Comparison of ENCODE assay signal across 8 mouse cellular contexts in the genomic region with DNA sequence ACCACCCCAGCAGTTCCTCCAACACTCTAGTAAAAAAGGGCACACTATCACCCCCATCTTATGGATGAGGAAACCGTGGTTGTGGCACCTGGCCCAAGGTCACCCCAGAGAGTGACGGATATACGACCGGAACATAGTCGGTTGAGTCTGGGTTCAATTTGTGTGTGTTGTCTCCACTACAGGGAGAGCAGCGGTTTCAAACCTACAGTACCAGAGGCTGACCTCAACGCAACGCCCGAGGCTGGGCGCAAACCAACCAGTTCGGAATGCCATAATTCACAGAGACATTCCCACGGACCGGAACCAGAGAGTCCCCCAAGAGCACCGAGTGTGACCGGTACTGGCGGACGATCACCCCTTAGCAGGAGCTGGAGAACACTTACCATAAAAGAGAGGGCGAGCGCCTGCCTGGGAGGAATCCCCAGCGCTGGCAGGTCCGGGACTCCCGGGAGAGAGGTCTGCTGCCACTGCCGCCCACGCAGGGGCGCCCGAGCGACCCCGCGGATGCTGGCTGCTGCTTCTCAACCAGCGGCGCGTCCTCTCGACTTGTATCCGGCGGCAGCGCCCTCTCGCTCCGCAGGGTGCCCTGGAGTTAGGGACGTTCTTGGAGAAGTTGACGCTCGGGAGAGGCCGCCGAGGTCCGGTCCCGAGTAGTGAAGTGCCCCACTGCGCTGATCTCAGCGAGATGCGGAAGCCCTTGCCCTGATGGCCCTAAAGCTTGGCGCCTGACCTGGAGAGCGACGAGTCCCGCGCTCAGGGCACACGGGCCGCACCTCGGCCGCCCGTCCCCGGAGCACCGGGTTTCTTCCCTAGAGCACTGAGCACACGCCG. TPM values are rescaled to one million over a fixed set of nuclear protein-coding genes. Genes with fewer than 3 reads are reported as not detected.
DNase-seq lines count a peak whose midpoint lies in the region; ATAC-seq and TF ChIP-seq lines count a peak whose summit lies in the region.

No protein-coding gene starts in this region.

- H3K36me3 ChIP-seq in embryonic facial prominence, embryonic 11.5 days (replicated peaks; ENCODE audit: control insufficient read depth, insufficient read depth, low read depth, low read length) = no peaks in the 10 kb centered on the region; the same call in 1 of the 2 replicates
- no peaks in the 10 kb centered on the region for H3K36me3 ChIP-seq in heart, adult 2 months (ENCODE audit: control insufficient read depth, insufficient read depth, low read length)
- H3K36me3 ChIP-seq in limb, embryonic 13.5 days = no peaks in the 10 kb centered on the region
- no peaks in the 10 kb centered on the region for H3K36me3 ChIP-seq in midbrain, embryonic 15.5 days (replicated peaks)
- no peaks in the 10 kb centered on the region for H3K36me3 ChIP-seq in testis, adult 2 months (ENCODE audit: control insufficient read depth, insufficient read depth, low read length)

- no peaks in the 10 kb centered on the region for H3K79me2 ChIP-seq in heart, adult 2 months (replicated peaks; ENCODE audit: control insufficient read depth, insufficient read depth, low read length)

- H3K4me3 ChIP-seq in embryonic facial prominence, embryonic 11.5 days (ENCODE audit: low read depth, low read length) = peak overlapping the region; percentile 71
- peak overlapping the region; percentile 52 for H3K4me3 ChIP-seq in heart, adult 2 months
- peak overlapping the region; percentile 72 for H3K4me3 ChIP-seq in limb, embryonic 13.5 days
- peak overlapping the region; percentile 74 for H3K4me3 ChIP-seq in midbrain, embryonic 15.5 days
- H3K4me3 ChIP-seq in testis, adult 2 months (ENCODE audit: control insufficient read depth, low read depth, low read length) = peak overlapping the region; percentile 26

- H3K4me2 ChIP-seq in embryonic facial prominence, embryonic 11.5 days (ENCODE audit: low read depth, low read length) = peak overlapping the region; percentile 89
- peak overlapping the region; percentile 86 for H3K4me2 ChIP-seq in limb, embryonic 13.5 days (replicated peaks)
- H3K4me2 ChIP-seq in midbrain, embryonic 15.5 days = peak overlapping the region; percentile 76

- DNase-seq in layer of hippocampus, adult 11-12 months (ENCODE audit: low spot score) = peak; percentile 43
- DNase-seq in layer of hippocampus, adult 9-10 months (ENCODE audit: low spot score) = no peak
- DNase-seq in embryonic facial prominence, embryonic 11.5 days (ENCODE audit: low spot score) = peak; percentile 87
- DNase-seq in heart, adult 2 months = peak; percentile 67 to 72
- peak; percentile 62 for DNase-seq in kidney, adult 11 months

- intact Hi-C loops in heart, adult 2 months (cut with DNase I) = loop anchor here (2.0 to 5.0 kb wide), 3 partner anchors 49 to 101 kb away; no protein-coding TSS in a partner anchor

- TF ChIP-seq EP300 in heart, adult 2 months (IDR thresholded peaks at IDR 0.05; ENCODE audit: insufficient read depth, low read depth, low read length) = no peak

- ATAC-seq in embryonic facial prominence, embryonic 11.5 days (replicated peaks; ENCODE audit: insufficient number of reproducible peaks, low FRiP score, low TSS enrichment, low read depth) = peak; percentile 35
- peak; percentile 64 for ATAC-seq in limb, embryonic 13.5 days (ENCODE audit: low FRiP score, low read depth)
- peak; percentile 77 for ATAC-seq in midbrain, embryonic 15.5 days (replicated peaks)

- no peaks in the 10 kb centered on the region for H3K27me3 ChIP-seq in embryonic facial prominence, embryonic 11.5 days (ENCODE audit: control insufficient read depth, insufficient read depth, low read length)
- no peaks in the 10 kb centered on the region for H3K27me3 ChIP-seq in heart, adult 2 months (ENCODE audit: control insufficient read depth, insufficient read depth, low read length)
- H3K27me3 ChIP-seq in limb, embryonic 13.5 days = peaks cover 20% of the 10 kb centered on the region
- H3K27me3 ChIP-seq in midbrain, embryonic 15.5 days (replicated peaks) = no peaks in the 10 kb centered on the region
- no peaks in the 10 kb centered on the region; the same call in 1 of the 2 replicates for H3K27me3 ChIP-seq in testis, adult 2 months (ENCODE audit: control insufficient read depth, insufficient read depth, low read length)

- peak overlapping the region; percentile 93 for H3K27ac ChIP-seq in embryonic facial prominence, embryonic 11.5 days (replicated peaks; ENCODE audit: low read depth, low read length)
- H3K27ac ChIP-seq in heart, adult 2 months = peak overlapping the region; percentile 46
- peak overlapping the region; percentile 92 for H3K27ac ChIP-seq in limb, embryonic 13.5 days
- peak overlapping the region; percentile 95 for H3K27ac ChIP-seq in midbrain, embryonic 15.5 days
- H3K27ac ChIP-seq in testis, adult 2 months (ENCODE audit: control insufficient read depth, insufficient read depth, low read depth, low read length) = no peak overlapping the region

- WGBS in embryonic facial prominence, embryonic 11.5 days = under 1% methylated on average over 52 of the region's 62 CpGs
- under 1% methylated on average over 62 of the region's 62 CpGs for WGBS in heart, adult 2 months
- WGBS in limb, embryonic 13.5 days = under 1% methylated on average over 62 of the region's 62 CpGs
- WGBS in midbrain, embryonic 15.5 days = under 1% methylated on average over 62 of the region's 62 CpGs

- no peak for TF ChIP-seq POLR2A in heart, adult 2 months (IDR thresholded peaks at IDR 0.05; ENCODE audit: insufficient read depth, low read depth, low read length)
- no peak for TF ChIP-seq POLR2A in testis, adult 2 months (IDR thresholded peaks at IDR 0.05; ENCODE audit: control insufficient read depth, low read depth, low read length)

- H3K9ac ChIP-seq in embryonic facial prominence, embryonic 11.5 days (replicated peaks; ENCODE audit: low read length) = peak overlapping the region; percentile 93
- H3K9ac ChIP-seq in heart, adult 2 months (ENCODE audit: low read depth, low read length) = peak overlapping the region; percentile 56
- peak overlapping the region; percentile 87 for H3K9ac ChIP-seq in limb, embryonic 13.5 days
- H3K9ac ChIP-seq in midbrain, embryonic 15.5 days = peak overlapping the region; percentile 83

- peak; percentile 40 for TF ChIP-seq CTCF in heart, adult 2 months (IDR thresholded peaks at IDR 0.05)
- no peak for TF ChIP-seq CTCF in testis, adult 2 months (IDR thresholded peaks at IDR 0.05; ENCODE audit: control insufficient read depth, insufficient read depth, insufficient replicate concordance, low read depth, low read length)

- no peaks in the 10 kb centered on the region for H3K9me3 ChIP-seq in embryonic facial prominence, embryonic 11.5 days (replicated peaks; ENCODE audit: control insufficient read depth, low read length)
- no peaks in the 10 kb centered on the region for H3K9me3 ChIP-seq in limb, embryonic 13.5 days
- H3K9me3 ChIP-seq in midbrain, embryonic 15.5 days = no peaks in the 10 kb centered on the region

- H3K4me1 ChIP-seq in embryonic facial prominence, embryonic 11.5 days (ENCODE audit: control insufficient read depth, insufficient read depth, low read length) = no peaks in the 10 kb centered on the region
- H3K4me1 ChIP-seq in heart, adult 2 months (ENCODE audit: control insufficient read depth, insufficient read depth, low read length) = no peaks in the 10 kb centered on the region
- peaks cover 59% of the 10 kb centered on the region for H3K4me1 ChIP-seq in limb, embryonic 13.5 days
- H3K4me1 ChIP-seq in midbrain, embryonic 15.5 days = peaks cover 53% of the 10 kb centered on the region
- H3K4me1 ChIP-seq in testis, adult 2 months (ENCODE audit: control insufficient read depth, insufficient read depth, low read length) = peaks cover 12% of the 10 kb centered on the region

RNA-seq across cellular contexts. Expression of gene Spsb4, which starts 0.6 kb away (rescaled TPM):
- 39.7 TPM in 2 replicates for polyA plus RNA-seq in embryonic facial prominence, embryonic 11.5 days (2014; fragmentation: Nextera tagmentation; extraction: Ambion mirVana)
- total RNA-seq in heart, adult 2 months (2021) = 1 to 10 TPM; 4.2 to 9.1 TPM
- polyA plus RNA-seq in heart, adult 2 months (2012; rRNA removed) = 7.2 and 7.6 TPM in 2 replicates
- polyA plus RNA-seq in limb, embryonic 13.5 days (2015; fragmentation: Nextera tagmentation; extraction: Ambion mirVana) = 48.6 and 55.5 TPM in 2 replicates
- polyA plus RNA-seq in midbrain, embryonic 15.5 days (2015; fragmentation: Nextera tagmentation; extraction: Ambion mirVana) = 31.7 and 39.0 TPM in 2 replicates
- polyA plus RNA-seq in testis, adult 2 months (2012; rRNA removed) = 0.72 and 0.91 TPM in 2 replicates
